Mouse (Mus musculus) gastrocnemius, postnatal 4 days (tissue): Measurements from ENCODE around the gene Abhd14b. TPM values are rescaled to one million over a fixed set of nuclear protein-coding genes. Genes with fewer than 3 reads are reported as not detected.

Experiments used
- DNase-seq, 2 experiments: peaks; one replicate each; pipeline ENCODE4 v3.0.0; 2021 to 2022; ENCODE audit warnings: low spot score in 2 of 2, mixed read lengths in 2 of 2
- long read RNA-seq, 2 experiments: library from polyadenylated mRNA; stranded (forward); transcript quantifications; one replicate each; pipeline ENCODE4 v2.0.0; 2021
- total RNA-seq, 2 experiments: library from RNA; stranded (reverse); gene quantifications; 2 replicates each; pipeline ENCODE4 v1.2.3; 2021

Abhd14b gene
- 10 to 100 TPM in 1 of 2 experiments, 1 to 10 TPM in 1; 8.8 to 10.3 TPM for total RNA-seq
- long read RNA-seq, experiment 1, partial matches to known transcripts: 0 of 5 reads
- long read RNA-seq, experiment 1, other reads (novel, unspliced or antisense): 1 of 5 reads
- long read RNA-seq, experiment 2, partial matches to known transcripts: 0 of 5 reads
- long read RNA-seq, experiment 2, other reads (novel, unspliced or antisense): 1 of 5 reads

DNA sequence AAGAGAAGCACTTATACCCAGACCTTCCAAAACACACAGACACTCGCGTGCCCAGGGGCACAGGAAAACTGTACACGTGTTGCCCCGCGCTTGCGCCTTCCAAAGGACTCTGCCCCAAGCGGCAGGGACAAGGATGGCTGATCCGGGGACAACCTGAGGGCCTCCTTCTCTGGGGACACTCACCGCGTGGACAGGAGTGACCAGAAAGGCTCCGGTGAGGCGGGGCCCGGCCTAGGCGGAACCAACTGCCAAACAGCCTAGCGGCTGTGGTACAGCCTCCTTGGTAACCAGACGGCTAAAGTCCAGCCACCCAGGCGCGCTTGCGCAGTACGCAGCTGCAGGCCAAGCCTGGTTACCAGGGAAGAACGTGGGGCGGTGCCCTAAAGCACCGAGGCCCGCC lies at the start of gene Abhd14b, which contains the start of gene Abhd14a:
TSS of gene Abhd14b (plus strand) at position 112 of the 400 bp plus-strand sequence.
TSS of gene Abhd14a (minus strand) at position 331 of the 400 bp plus-strand sequence.
- peak; percentile 83 to 94 for DNase-seq

DNA sequence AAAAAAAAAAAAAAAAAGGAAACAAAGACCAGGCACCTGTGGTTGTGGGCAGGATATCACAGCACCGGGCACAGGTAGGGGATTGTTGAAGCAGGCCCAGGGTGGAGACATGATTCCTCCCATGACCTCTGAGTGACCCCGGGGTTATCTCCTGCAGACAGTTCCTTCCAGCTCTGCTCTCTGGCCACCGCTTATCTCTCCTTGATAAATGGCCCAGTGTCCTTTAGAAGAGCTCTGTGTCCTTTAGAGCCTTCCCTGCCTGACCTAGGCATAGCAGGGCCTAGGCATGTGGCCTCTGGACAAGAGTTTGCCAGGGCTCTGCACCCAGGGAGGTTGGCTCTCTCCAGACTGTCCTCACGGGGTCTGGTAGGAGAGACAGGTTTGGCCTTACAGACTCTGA lies 49.5 kb upstream of the Abhd14b start:
- DNase-seq: no peak

DNA sequence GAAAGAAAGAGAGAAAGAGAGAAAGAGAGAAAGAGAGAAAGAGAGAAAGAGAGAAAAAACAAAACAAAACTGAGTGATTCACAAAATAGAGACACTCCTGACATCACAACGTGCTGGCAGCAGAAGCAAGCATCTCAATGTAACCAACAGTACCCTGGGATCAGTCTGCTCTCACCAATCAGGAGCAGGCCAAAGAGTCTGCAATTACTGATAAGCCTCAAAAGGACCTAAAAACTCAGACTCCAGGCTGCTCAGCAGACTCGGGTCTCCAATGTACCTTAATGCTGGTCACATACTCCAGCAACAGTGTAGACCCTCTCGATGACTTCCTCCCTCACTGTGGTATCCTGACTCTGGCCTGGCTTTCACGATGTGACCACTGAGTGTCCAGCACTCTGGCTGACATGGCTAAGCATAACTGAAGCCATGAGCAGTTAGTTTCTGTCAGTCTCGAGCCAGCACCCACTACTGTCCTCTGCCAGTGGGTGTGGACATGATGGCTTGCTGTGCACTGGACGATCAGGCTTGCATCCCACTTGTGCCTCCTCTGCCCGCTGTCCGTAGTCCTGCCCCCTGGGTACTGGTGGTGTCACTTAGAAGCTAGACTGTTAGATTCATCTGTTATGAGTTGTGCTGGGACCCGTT lies 48.5 kb upstream of the Abhd14b start:
- no peak for DNase-seq

DNA sequence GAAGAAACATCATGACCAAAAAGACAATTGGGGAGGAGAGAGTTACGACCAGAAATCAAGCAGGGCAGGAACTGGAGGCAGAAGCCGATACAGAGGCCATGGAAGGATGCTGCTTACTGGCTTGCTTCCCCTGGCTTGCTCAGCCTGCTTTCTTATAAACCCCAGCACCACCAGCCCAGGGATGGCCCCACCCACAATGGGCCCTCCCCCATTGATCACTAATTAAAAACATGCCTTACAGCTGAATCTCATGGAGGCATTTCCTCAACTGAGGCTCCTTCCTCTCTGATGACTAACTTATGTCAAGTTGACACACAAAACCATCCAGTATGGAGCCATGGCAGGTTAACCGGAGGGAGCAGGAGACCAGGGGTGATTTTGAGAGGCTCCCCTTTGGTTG lies 47.5 kb upstream of the Abhd14b start:
- no peak for DNase-seq

DNA sequence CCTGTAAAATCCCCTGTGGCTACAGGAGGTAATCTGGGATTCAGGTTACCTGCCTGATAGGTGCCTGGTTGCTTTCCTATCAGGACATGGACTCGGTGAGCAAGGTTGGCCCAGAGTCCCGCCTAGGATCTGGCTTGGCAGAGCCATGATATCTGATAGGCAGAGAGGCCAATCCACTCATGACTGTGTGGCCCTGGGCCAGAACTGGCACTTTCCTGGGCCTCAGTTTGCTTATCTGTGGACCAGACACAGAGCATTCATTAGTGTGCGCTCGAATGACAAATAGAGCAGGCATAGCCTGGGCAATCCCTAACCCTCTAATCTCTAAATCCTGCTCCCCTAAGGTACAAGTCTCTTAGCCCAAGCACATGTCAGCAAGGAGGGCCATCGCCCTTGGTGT lies 45.1 kb upstream of the Abhd14b start:
- DNase-seq: no peak

DNA sequence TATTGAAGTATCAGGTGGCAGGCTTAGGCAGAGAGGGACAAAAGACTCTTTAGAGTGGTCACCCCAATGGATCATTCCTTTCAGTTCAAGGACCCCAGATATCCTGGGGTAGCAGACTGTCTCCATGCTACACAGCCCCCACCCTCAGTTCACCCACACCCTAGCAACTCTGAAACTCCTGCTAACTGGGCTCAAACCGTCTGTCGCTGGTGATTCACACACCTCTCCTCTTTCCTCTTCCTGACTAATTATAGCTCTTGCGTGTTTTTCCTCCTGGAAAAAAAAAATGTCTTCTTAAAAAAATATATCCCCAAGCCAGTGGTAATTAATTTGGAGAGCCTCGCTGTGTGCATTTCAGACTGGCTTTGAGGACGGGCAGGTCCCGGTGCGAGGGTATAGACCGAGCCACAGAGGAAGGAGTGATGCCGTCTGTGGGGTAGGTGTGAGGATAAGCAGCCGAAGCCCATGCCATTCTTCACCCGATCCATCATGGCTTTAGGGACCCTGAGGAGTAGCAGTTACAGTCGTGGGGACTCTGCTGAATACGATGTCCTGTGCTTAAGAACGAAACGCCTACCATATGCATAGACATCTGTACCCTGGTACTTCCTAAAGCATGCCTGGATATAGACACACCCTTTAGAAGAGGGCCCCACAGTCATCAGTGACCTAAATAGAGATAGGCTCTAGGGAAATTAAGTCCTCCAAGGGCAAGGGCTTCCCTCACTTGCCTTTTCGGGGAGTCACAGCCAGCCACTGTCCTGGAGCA lies 44.5 kb upstream of the Abhd14b start:
- no peak for DNase-seq

DNA sequence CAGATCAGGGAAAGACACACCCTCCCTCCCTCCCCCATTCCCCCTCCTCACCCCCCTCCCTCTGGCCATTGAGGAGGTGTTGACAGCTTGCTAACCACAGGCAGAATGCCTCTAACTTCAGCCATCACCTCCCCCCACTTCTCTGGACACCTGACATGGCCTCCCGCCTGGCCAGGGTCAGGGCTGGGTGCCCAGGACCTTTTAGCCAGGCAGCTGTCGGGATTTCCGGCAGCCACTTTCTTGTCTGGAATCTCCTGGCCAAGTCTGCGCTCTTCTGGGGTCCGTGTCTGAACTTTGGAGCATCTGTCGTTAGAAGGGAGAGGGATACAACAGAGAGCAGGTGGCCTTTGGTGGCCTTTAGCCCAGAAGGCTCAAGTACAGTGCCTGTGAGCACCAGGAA lies 42.0 kb upstream of the Abhd14b start:
- peak in 1 of 2 experiments; percentile 74 for DNase-seq

DNA sequence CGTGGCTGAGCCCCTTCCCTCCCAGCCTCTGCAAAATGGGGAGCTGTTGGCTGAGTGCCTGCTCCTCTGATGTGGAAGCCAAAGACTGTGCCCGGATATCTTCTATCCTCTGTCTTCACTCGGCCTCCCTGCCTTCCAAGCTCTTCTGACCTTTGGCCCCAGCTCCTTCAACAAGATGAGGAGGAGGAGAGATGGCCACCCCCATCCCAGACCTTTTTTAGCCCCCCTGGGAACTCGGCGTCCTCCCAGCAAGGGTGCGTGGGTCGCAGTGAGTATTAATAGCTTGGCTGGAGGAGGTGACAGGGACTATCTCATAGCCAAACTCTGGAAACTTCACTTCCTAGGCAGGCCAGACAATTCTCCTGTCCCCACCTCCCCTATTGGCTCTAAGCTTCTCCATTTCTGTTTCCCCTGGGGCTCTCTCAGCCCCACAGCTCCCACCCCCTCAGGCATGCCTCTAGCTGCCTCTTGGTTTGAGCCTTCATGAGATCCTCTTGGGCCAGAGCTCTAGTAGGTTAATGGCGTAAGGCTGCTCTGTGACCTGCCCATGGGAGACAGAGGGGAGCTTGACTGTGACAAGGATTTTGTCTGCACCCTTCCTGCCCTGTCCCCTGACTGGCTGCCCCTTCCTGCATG lies 40.7 kb upstream of the Abhd14b start:
- no peak for DNase-seq

DNA sequence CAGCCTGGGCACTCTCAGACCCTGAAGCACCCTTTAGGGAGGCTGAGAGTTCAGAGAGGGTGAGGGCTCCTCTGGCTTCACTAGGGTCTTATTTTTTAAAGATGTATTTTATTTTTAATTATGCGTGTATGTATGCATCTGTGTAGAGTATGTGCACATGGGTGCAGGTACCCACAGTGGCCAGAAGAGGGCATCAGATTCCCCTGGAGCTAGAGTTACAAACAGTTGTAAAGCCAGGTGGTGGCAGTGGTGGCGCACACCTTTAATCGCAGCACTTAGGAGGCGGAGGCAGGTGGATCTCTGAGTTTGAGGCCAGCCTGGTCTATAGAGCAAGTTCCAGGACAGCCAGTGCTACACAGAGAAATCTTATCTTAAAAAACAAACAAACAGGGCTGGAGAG lies 38.2 kb upstream of the Abhd14b start:
- no peak for DNase-seq

DNA sequence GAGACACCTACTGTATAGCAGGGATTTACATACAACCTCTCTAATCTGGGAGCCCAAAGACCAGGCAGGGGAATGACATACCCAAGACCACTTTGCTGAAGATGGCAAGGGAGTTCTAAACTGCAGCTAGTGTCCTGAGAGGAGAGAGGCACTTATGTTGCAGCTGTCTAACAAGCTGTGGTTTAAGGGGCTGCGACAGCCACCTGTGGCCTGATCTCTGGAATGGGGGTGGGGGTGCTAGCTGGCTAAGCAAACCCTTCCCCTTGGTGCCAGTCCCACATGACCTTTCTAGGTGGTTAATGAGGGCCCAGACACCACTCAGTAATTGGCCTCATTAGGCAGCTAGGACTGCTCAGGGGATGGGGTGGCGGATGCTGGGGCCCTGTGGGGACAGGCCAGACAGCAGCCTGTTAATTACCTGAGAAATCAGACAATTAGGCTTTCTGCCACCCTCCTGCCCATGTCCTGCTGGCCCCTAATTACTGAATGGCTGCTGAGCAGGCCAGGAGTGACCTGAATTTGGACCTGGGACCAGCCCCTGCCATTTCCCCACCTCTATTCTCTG lies 37.1 kb upstream of the Abhd14b start:
- DNase-seq: no peak

DNA sequence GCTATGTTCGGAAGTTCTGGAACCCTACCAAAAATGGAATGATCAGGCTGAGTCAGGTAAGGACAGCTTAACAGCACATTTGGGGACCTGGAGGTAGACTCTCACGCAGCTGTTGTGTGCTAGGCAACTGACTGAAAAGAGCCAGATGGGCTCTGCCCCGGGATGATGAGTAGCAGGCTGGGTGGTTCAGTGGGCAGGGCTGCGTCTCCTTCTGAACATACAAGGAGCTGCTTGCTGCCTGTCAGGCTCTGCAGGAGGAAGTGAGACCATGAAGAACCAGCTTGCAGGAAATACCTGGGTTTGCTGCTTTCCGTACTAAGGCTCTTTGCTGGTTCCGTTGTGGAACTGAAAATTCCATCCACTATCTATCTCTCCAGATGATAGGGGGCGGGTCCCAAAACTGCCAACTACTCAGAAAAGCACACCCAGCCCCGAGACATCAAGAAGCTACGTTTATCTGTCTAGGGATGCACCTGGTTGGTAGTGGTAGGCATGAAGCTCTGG lies 36.1 kb upstream of the Abhd14b start:
- DNase-seq: no peak

DNA sequence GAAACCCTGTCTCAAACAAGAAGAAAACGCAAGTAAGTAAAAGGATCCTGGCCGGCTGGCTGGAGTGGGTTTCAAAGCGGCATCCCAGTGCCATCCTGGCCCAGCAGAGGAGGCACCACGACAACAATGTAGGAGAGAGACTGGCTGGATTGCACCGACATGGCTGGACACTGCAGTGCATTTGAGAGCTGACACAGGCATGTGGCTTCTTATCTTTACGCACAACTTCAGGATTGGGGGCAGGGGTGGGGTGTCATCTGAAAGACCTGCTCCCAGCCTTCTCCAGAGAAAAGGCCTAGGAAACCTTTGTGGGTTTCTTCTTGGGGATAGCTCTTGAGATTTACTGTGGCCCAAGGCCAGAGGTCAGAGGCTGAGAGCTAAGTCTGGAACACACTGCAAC lies 35.5 kb upstream of the Abhd14b start:
- DNase-seq: no peak

DNA sequence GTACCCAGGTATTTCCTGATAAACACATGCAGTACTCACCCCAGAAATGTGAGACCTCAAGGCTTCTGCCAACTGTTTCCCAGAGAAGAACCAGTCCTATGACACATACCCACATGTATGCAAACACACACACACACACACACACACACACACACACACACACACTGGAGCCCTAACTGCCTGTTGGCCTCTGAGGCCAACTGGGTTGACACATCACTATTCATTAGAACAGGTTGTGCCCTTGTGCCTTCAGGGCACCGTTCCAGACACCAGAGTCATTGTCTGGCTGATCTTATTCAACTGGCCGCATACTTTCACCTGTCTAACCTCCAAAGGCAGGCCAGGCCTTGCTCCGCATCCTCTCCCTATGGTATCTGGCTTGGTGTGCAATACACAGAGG lies 35.0 kb upstream of the Abhd14b start:
- DNase-seq: no peak

DNA sequence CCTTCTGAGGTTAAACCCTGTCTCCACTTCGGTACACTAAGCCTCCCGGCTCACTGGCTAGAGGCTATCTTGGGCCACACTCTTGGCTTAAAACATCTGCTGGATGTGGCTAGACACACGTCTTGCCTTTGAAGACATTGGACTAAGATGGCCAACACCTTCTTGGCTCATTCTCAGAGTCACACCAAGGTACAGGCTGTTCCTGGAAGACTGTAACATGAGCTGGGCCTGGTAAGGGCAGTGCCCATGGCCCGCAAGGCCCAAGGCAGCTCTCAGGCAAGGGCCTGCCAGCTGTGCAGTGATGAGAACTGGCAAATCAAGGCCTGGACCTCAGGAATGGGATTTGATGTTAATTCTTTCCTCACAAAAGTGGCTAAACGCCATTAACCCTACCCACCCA lies 33.7 kb upstream of the Abhd14b start:
- no peak for DNase-seq

DNA sequence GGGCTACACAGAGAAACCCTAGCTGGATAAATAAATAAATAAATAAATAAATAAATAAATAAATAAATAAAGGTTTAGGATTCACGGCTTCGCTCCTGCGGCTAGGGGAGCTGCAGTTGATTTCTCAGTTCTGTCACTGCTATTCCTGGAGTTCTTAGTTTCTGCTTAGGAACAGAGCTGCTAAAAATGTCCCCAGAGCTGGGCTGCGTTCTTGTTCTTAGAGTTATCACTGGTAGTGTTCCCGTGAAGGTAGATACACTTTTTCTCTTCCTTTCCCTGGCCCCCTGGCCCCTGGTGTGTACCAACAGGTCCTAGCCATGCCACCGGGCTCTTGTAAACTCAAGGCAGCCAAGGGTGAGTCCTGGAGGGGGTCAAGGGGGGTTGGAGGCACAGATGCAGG lies 30.4 kb upstream of the Abhd14b start:
- DNase-seq: no peak

DNA sequence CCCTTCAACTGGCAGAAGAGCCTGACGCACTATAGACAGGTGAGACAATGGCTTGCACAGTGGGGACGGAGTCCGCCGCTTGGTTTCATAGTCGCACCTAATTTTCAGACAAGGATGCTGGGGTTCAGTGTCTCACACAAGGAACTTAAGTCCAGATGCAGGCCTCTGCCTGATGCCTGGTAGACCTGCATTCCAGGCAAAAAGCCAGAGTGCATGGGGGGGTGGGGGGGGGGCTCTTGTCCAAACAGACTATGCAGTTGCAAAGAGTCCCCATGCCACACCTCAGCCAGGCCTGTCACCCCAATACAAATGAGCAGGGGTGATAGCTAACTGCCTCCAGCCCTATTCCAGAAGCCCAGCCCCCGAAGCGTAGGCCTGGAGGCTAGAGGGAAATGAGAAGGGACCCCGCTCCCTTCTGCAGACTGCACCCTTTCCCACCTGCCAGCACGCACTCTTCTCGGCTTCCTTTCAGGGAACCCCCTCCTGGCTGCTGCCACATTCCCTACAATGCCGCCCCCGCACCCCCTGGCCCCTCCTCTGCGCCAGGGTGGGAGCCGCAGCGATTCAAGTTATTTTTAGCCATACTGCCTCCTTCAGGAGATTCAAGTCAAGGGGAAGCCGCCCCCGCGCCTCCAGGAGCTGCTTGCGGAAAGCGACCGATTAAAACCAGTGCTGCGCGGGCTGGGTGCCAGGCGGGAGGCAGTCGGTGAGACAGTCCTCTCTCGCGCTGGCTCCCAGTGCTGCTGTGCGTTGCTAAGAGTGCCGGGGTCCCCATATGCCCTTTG lies 29.2 kb upstream of the Abhd14b start:
- peak; percentile 65 to 84 for DNase-seq

DNA sequence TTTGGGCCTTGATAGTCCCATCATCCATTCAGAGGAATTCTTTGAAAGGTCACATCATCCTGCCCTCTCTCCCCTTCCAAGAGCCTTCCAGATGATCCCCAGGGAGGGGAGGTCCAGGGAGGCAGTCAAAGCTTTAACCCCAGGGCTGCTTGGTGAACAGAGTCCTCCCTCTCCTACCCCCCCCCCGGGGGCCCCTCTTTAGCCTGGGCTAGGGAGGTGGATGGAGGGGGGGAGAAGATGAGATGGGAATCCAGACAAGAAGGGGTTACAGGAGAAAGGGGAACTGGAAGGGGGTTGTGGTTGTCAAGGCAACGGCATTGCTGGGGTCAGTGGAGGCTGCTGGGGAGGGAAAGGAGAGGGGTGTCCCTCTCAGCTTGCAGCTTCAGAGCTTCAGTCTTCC lies 26.7 kb upstream of the Abhd14b start:
- DNase-seq: no peak

DNA sequence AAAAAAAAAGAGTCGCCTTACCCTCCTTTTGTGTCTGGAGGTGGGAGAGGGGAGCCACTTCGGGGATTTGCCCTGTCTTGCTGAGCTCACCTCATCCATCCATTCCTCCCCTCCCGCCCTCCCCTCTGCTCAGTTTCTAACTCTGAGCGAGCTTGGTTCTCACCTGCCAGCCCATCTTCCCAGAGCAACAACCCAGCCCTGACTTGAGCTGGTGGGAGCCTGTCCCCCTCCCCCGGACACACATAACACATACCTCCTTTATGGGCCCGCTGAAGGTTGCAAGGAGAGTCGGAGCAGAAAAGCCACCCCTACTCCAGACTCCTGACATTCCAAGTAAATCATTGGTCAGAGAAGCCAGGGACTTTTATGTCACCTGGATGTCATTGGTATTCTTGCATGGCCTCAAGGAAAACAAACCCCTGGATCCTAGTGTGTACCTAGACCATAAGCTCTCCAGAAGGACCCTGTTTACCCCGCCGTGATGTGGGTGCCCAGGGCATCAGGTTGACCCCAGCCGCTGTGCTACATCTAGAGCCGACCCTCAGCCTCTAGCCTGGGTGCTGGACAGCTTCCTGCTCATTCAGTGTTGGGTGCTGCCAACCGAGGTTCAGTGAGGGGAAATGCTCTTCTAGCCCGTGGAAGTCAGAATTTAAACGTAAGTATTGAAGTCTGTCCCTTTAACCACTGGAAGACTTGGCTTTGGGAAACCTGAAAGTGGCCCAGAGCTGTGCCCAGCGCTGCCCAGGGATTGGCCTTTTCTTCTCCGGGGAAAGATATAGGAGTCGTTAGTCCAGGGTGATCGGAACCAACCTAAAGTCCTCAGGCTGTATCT lies 26.0 kb upstream of the Abhd14b start:
- no peak for DNase-seq

DNA sequence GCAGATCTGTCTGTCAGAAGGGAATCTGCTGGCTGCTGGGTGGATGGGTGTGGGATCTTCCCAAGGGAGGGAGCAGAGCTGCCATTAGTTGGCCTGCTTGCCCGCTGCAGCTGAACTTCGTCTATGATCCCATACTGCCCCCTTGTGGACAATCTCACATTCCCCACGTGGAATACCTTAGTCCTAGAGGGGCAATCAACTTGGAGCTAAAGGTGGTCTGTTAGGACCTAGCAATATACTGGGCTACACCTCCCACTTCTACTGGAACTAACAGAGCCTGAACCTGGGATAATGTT lies 25.4 kb upstream of the Abhd14b start:
- peak; percentile 75 to 85 for DNase-seq

DNA sequence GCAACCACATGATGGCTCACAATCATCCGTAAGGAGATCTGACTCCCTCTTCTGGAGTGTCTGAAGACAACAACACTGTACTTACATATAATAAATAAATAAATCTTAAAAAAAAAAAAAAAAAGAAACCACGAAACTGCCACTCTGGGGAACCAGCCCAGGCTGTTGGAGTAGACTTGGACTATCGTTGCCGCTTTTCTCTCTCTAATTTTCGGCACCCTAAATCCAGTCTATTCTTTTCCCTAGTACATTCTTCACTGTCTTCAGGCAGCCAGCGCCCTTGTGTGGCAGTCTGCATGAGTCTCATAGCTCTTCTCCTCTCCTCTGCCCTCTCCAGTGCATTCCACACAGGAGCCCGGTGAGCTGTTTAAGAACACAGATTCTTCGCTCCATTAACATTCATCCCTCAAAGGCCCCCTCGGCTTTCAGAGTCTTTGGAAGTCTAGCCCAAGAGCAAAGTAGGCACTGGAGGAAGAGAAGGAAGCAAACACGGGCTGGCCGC lies 18.5 kb upstream of the Abhd14b start:
- no peak for DNase-seq
